ENCODE assay signal across 11 mouse cellular contexts in genomic region chr1:71837039-71837648, GRCm38 (mm10).
DNase-seq lines count a peak whose midpoint lies in the region; ATAC-seq and TF ChIP-seq lines count a peak whose summit lies in the region.
"Had no signal": no experiment of that assay in that cellular context is flagged by ENCODE, and none has a peak within 500 bp of the region (broad histone marks: within the 10 kb centered on the region; RNA-seq: fewer than 3 reads in every experiment).

No protein-coding gene starts in this region.

- DNase-seq in testis, postnatal 10 days (ENCODE audit: low spot score), result no peak
- peak; percentile 16 for DNase-seq in kidney, adult 2 months
- DNase-seq in liver, adult 2 months (ENCODE audit: extremely low read depth, low read depth, low spot score), result peak; percentile 75
- DNase-seq in stomach, postnatal 0 days (ENCODE audit: low spot score), result peak; percentile 79
- DNase-seq in layer of hippocampus, postnatal 14 days (ENCODE audit: low spot score in 2 of 2), result no peak
- no peak for DNase-seq in heart, postnatal 4 days
- no peak for DNase-seq in gastrocnemius, postnatal 4 days (ENCODE audit: low spot score in 2 of 2)
- DNase-seq: liver, embryonic 13.5 days had no signal

- H3K27me3 ChIP-seq in testis, adult 2 months (ENCODE audit: control insufficient read depth, insufficient read depth, low read length), result no peaks in the 10 kb centered on the region
- H3K27me3 ChIP-seq in kidney, adult 2 months (replicated peaks; ENCODE audit: control insufficient read depth, insufficient read depth, low read length), result no peaks in the 10 kb centered on the region
- no peaks in the 10 kb centered on the region for H3K27me3 ChIP-seq in liver, adult 2 months (ENCODE audit: control insufficient read depth, insufficient read depth, low read length)
- no peaks in the 10 kb centered on the region for H3K27me3 ChIP-seq in stomach, postnatal 0 days (ENCODE audit: control insufficient read depth, insufficient read depth, low read length)
- H3K27me3 ChIP-seq: liver, embryonic 13.5 days had no signal

- peak overlapping the region; percentile 43 for H3K4me2 ChIP-seq in stomach, postnatal 0 days (replicated peaks; ENCODE audit: low read depth)
- H3K4me2 ChIP-seq: liver, embryonic 13.5 days had no signal

- no peak for TF ChIP-seq EP300 in stomach, postnatal 0 days (optimal IDR thresholded peaks at IDR 0.05)

- H3K9me3 ChIP-seq in stomach, postnatal 0 days (ENCODE audit: control insufficient read depth, low read length), result no peaks in the 10 kb centered on the region
- H3K9me3 ChIP-seq: G1E had no signal

- no peaks in the 10 kb centered on the region for H3K79me2 ChIP-seq in liver, adult 2 months (ENCODE audit: control insufficient read depth, insufficient read depth, low read length)

- H3K4me1 ChIP-seq in testis, adult 2 months (ENCODE audit: control insufficient read depth, insufficient read depth, low read length), result peaks cover 8% of the 10 kb centered on the region
- no peaks in the 10 kb centered on the region for H3K4me1 ChIP-seq in kidney, adult 2 months (ENCODE audit: control insufficient read depth, insufficient read depth, low read length)
- H3K4me1 ChIP-seq in liver, adult 2 months (ENCODE audit: control insufficient read depth, insufficient read depth, low read length), result peaks cover 5% of the 10 kb centered on the region
- no peaks in the 10 kb centered on the region for H3K4me1 ChIP-seq in stomach, postnatal 0 days (replicated peaks; ENCODE audit: control insufficient read depth, insufficient read depth)
- H3K4me1 ChIP-seq: liver, embryonic 13.5 days had no signal

- WGBS in kidney, adult 2 months, result 32% methylated on average over 20 of the region's 20 CpGs
- 41% methylated on average over 20 of the region's 20 CpGs for WGBS in liver, adult 2 months
- WGBS in stomach, postnatal 0 days, result 41% methylated on average over 20 of the region's 20 CpGs

- peak overlapping the region; percentile 46 for H3K4me3 ChIP-seq in testis, adult 2 months (ENCODE audit: control insufficient read depth, low read depth, low read length)
- no peak overlapping the region for H3K4me3 ChIP-seq in kidney, adult 2 months (ENCODE audit: insufficient read depth, low read depth, low read length)
- H3K4me3 ChIP-seq in liver, adult 2 months (ENCODE audit: insufficient read depth, low read depth, low read length), result no peak overlapping the region
- no peak overlapping the region for H3K4me3 ChIP-seq in stomach, postnatal 0 days (ENCODE audit: low read depth, low read length)
- H3K4me3 ChIP-seq: erythroblast, embryonic 14.5 days; liver, embryonic 13.5 days had no signal

- H3K9ac ChIP-seq in liver, adult 2 months (ENCODE audit: low read depth, low read length), result no peak overlapping the region
- H3K9ac ChIP-seq in stomach, postnatal 0 days (ENCODE audit: low read length), result no peak overlapping the region
- H3K9ac ChIP-seq: liver, embryonic 13.5 days had no signal

- no peaks in the 10 kb centered on the region for H3K36me3 ChIP-seq in testis, adult 2 months (ENCODE audit: control insufficient read depth, insufficient read depth, low read length)
- H3K36me3 ChIP-seq in kidney, adult 2 months (ENCODE audit: control insufficient read depth, insufficient read depth, low read length), result no peaks in the 10 kb centered on the region
- H3K36me3 ChIP-seq in liver, adult 2 months (ENCODE audit: control insufficient read depth, insufficient read depth, low read length), result no peaks in the 10 kb centered on the region
- H3K36me3 ChIP-seq in stomach, postnatal 0 days (ENCODE audit: control insufficient read depth, insufficient read depth, low read length), result no peaks in the 10 kb centered on the region
- H3K36me3 ChIP-seq: G1E; liver, embryonic 13.5 days had no signal

- TF ChIP-seq CTCF in testis, adult 2 months (IDR thresholded peaks at IDR 0.05; ENCODE audit: control insufficient read depth, insufficient read depth, insufficient replicate concordance, low read depth, low read length), result no peak
- no peak for TF ChIP-seq CTCF in kidney, adult 2 months (conservative IDR thresholded peaks at IDR 0.05; ENCODE audit: insufficient read depth, insufficient read length, low read depth, low read length)
- TF ChIP-seq CTCF in liver, adult 2 months (IDR thresholded peaks at IDR 0.05; ENCODE audit: low read depth, low read length), result no peak
- TF ChIP-seq CTCF in stomach, postnatal 0 days (IDR thresholded peaks at IDR 0.05; ENCODE audit: low read depth), result no peak

- no peak for TF ChIP-seq POLR2A in testis, adult 2 months (IDR thresholded peaks at IDR 0.05; ENCODE audit: control insufficient read depth, low read depth, low read length)
- no peak for TF ChIP-seq POLR2A in kidney, adult 2 months (IDR thresholded peaks at IDR 0.05; ENCODE audit: low read depth, low read length)
- no peak for TF ChIP-seq POLR2A in liver, adult 2 months (IDR thresholded peaks at IDR 0.05; ENCODE audit: extremely low read depth, insufficient read depth, low read length)

- H3K27ac ChIP-seq in testis, adult 2 months (ENCODE audit: control insufficient read depth, insufficient read depth, low read depth, low read length), result peak overlapping the region; percentile 54
- no peak overlapping the region for H3K27ac ChIP-seq in kidney, adult 2 months (ENCODE audit: insufficient read depth, low read depth, low read length)
- H3K27ac ChIP-seq in liver, adult 2 months (replicated peaks; ENCODE audit: insufficient read depth, low read depth, low read length), result no peak overlapping the region
- no peak overlapping the region for H3K27ac ChIP-seq in stomach, postnatal 0 days (replicated peaks)

- ATAC-seq in stomach, postnatal 0 days (ENCODE audit: low FRiP score, low TSS enrichment), result peak; percentile 92

Comparison
In these comparisons a context has a peak if more than half of its experiments do, and no peak if none do; other contexts are left out.
1. DNase-seq: peak in kidney, adult 2 months (single experiment), liver, adult 2 months (single experiment) and stomach, postnatal 0 days (single experiment); none in testis, postnatal 10 days (single experiment), layer of hippocampus, postnatal 14 days (0 of 2), heart, postnatal 4 days (single experiment) and gastrocnemius, postnatal 4 days (0 of 2).